Mouse (Mus musculus): ENCODE data around the gene Limk2.

GRCm38 (mm10) chr11:3371599-3372295, 37.2 kb downstream of the Limk2 start:
- TF ChIP-seq ZNF384 (IDR thresholded peaks at IDR 0.05; ENCODE audit: low read depth, low read length) = no peak
- TF ChIP-seq CHD2 (IDR thresholded peaks at IDR 0.05; ENCODE audit: low read depth, low read length) = no peak
- no peak for TF ChIP-seq MAFK (IDR thresholded peaks at IDR 0.05; ENCODE audit: insufficient read depth, low read depth, low read length)
- TF ChIP-seq HCFC1 (IDR thresholded peaks at IDR 0.05; ENCODE audit: borderline replicate concordance, insufficient read depth, low read length) = no peak
